Mouse (Mus musculus) liver, postnatal 0 days (tissue): ENCODE data around the gene Slpi. TPM values are rescaled to one million over a fixed set of nuclear protein-coding genes. Genes with fewer than 3 reads are reported as not detected.
A peak's percentile ranks its signal among the peaks of the same experiment; 100 is the strongest.

Experiments
- ATAC-seq: fragments of 200-750 bp; cut with Nextera tagmentation; 2 replicates; pipeline ENCODE4 v1.8.0; 2017; ENCODE audit warnings: mild to moderate bottlenecking, moderate library complexity
- DNase-seq: peaks from one replicate; pipeline ENCODE4 v3.0.0-alpha.2; 2016
- H3K27ac ChIP-seq: fragments of 300-500 bp; sonication (generic); 2 replicates; pipeline ENCODE4 v1.5.1; 2014; ENCODE audit warnings: antibody characterized with exemption, moderate library complexity, mild to moderate bottlenecking, low read depth
- H3K27me3 ChIP-seq: fragments of 300-500 bp; sonication (generic); 2 replicates; pipeline ENCODE4 v1.6.1; 2014; ENCODE audit warnings: low read length, control low read depth, mixed read lengths; ENCODE audit not compliant: insufficient read depth
- H3K36me3 ChIP-seq: fragments of 300-500 bp; sonication (generic); replicated peaks from 2 replicates; pipeline ENCODE4 v1.6.1; 2014; ENCODE audit warnings: mild to moderate bottlenecking, control low read depth, low read length, moderate library complexity, mixed read lengths; ENCODE audit not compliant: insufficient read depth
- H3K4me1 ChIP-seq: fragments of 300-500 bp; sonication (generic); 2 replicates; pipeline ENCODE4 v1.6.1; 2014; ENCODE audit warnings: antibody characterized with exemption, mild to moderate bottlenecking, control low read depth; ENCODE audit not compliant: insufficient read depth
- H3K4me2 ChIP-seq: fragments of 300-500 bp; sonication (generic); 2 replicates; pipeline ENCODE4 v1.6.1; 2014; ENCODE audit warnings: low read depth, mild to moderate bottlenecking, low read length, moderate library complexity, mixed read lengths
- H3K4me3 ChIP-seq: fragments of 300-500 bp; sonication (generic); 2 replicates; pipeline ENCODE4 v1.5.1; 2014; ENCODE audit warnings: low read depth, low read length
- H3K9ac ChIP-seq: fragments of 300-500 bp; sonication (generic); replicated peaks from 2 replicates; pipeline ENCODE4 v1.6.1; 2014; ENCODE audit warnings: mild to moderate bottlenecking, moderate library complexity
- H3K9me3 ChIP-seq: fragments of 300-500 bp; sonication (generic); 2 replicates; pipeline ENCODE4 v1.6.1; 2016; ENCODE audit warnings: mild to moderate bottlenecking, control low read depth, low read length, mixed read lengths
- CTCF ChIP-seq: sonication (generic); IDR thresholded peaks from 2 replicates; pipeline ENCODE4 v1.5.1; 2016; ENCODE audit warnings: antibody characterized with exemption, low read depth
- EP300 ChIP-seq: IDR thresholded peaks from 2 replicates; pipeline ENCODE4 v1.6.1; 2016; ENCODE audit warnings: antibody characterized with exemption, low read depth, mild to moderate bottlenecking
- WGBS: fragments of 180-500 bp; shearing (Covaris S2); extraction: QIAGEN DNeasy Blood & Tissue Kit; methylation state at CpG from one replicate; pipeline ENCODE4 v1.1.7; 2014; ENCODE audit not compliant: insufficient replicate concordance; 5-methylcytosine and 5-hydroxymethylcytosine counted together
- polyA plus RNA-seq: library from polyadenylated mRNA; unstranded; fragments of >200 nt; fragmentation: Nextera tagmentation; extraction: Ambion mirVana; gene quantifications from 2 replicates; pipeline ENCODE4 v1.2.1, GENCODE M21; 2015

Slpi gene
- polyA plus RNA-seq, 1 experiment from 2014 or later, result 59.4 TPM

- no peak for DNase-seq
- H3K9me3 ChIP-seq, result no peaks in the 10 kb centered on the region
- peak overlapping the region; percentile 82 for H3K27ac ChIP-seq
- ATAC-seq, result peak; percentile 29
- no peaks in the 10 kb centered on the region for H3K27me3 ChIP-seq
- H3K36me3 ChIP-seq, result peaks cover 33% of the 10 kb centered on the region
- no peak overlapping the region for H3K9ac ChIP-seq
- H3K4me1 ChIP-seq, result peaks cover 14% of the 10 kb centered on the region
- WGBS, result 75% methylated on average over 11 of the region's 11 CpGs
- TF ChIP-seq EP300 (no peak), CTCF (no peak)
- H3K4me3 ChIP-seq, result no peak overlapping the region
- H3K4me2 ChIP-seq, result no peak overlapping the region
Observed at GRCm38 (mm10) chr2:164423464-164423863, 34.6 kb upstream of the Slpi start.

DNA sequence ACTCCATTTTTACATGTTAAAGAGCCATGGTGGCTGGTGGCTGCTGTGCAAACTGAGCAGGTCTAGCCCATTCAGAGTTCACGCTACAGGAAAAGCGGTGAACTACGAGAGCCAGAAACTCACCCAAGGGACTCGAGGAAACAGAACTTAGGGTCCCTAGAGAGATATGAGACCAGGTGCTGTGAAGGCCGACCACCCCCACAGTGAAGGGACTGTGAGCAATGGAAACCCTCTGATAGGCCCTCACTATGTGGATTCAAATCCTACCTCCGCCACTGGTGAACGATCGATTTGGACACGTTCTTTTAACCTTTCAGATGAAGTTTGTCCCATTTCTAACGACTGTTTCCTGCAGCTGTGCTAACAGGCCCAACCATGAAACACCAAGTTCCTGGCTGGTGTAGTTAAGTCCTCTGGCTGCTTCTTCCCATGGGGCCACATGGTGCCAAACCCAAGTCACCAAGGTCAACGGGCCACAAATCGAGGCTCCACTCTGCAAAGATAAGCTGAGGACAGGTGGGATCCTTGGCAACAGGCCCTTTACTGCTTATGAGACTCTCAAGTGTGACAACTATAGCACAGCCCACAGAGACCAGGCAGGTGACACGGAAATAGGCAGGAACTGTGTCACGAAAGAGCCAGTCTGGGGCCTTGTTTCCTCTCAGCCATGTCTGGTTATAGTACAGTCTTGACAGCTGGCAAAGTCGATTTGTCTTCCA lies 33.9 kb upstream of the Slpi start:
- H3K36me3 ChIP-seq, result peaks cover 27% of the 10 kb centered on the region
- H3K4me3 ChIP-seq, result no peak overlapping the region
- H3K9me3 ChIP-seq, result no peaks in the 10 kb centered on the region
- DNase-seq, result peak; percentile 47
- no peaks in the 10 kb centered on the region for H3K27me3 ChIP-seq
- 61% methylated on average over 15 of the region's 15 CpGs for WGBS
- H3K4me2 ChIP-seq, result no peak overlapping the region
- H3K9ac ChIP-seq, result no peak overlapping the region; the same call in 1 of the 2 replicates
- peaks cover 17% of the 10 kb centered on the region for H3K4me1 ChIP-seq
- ATAC-seq, result peak; percentile 54
- TF ChIP-seq EP300 (peak; percentile 37; the same call in 1 of the 2 replicates), CTCF (no peak)
- peak overlapping the region; percentile 82 for H3K27ac ChIP-seq

- H3K9ac ChIP-seq, result no peak overlapping the region; the same call in 1 of the 2 replicates
- 0 out of 2 replicates have a peak, but pooled peaks have one; percentile 3 for ATAC-seq
Observed at GRCm38 (mm10) chr2:164421979-164422378, 33.1 kb upstream of the Slpi start.

DNA sequence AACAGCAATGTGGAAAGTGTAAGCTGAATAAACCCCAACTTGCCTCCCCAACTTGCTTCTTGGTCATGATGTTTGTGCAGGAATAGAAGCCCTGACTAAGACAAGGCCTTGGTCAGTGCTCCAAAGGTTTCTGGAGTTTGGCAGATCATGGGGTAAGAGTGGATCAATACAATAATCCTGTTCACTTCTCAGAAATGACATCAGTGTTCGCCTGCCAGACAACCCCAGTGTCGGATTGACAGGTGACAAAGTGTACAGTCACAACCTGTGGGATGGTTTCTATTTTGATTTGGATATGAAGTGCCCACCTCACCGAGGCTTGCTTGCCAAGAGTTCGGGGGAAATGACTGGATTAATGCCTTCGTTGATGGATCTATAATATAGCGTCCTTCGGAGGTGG lies 32.4 kb upstream of the Slpi start:
- no peak overlapping the region for H3K4me2 ChIP-seq
- ATAC-seq (peak; percentile 54), DNase-seq (no peak)
- peak overlapping the region; percentile 82 for H3K27ac ChIP-seq
- WGBS, result 76% methylated on average over 7 of the region's 7 CpGs
- TF ChIP-seq EP300 (peak; percentile 35; the same call in 1 of the 2 replicates), CTCF (no peak)
- H3K4me1 ChIP-seq, result peaks cover 22% of the 10 kb centered on the region
- H3K9me3 ChIP-seq, result no peaks in the 10 kb centered on the region
- no peaks in the 10 kb centered on the region for H3K27me3 ChIP-seq
- H3K9ac ChIP-seq, result no peak overlapping the region
- peaks cover 12% of the 10 kb centered on the region for H3K36me3 ChIP-seq
- no peak overlapping the region for H3K4me3 ChIP-seq

More at GRCm38 (mm10) chr2:164421979-164422378, 33.1 kb upstream of the Slpi start:
- 64% methylated on average over 8 of the region's 8 CpGs for WGBS
- Histone ChIP-seq H3K9me3 (no peaks in the 10 kb centered on the region), H3K4me2 (no peak overlapping the region), H3K4me3 (no peak overlapping the region), H3K27ac (peak overlapping the region; percentile 82), H3K27me3 (no peaks in the 10 kb centered on the region), H3K4me1 (peaks cover 22% of the 10 kb centered on the region), H3K36me3 (peaks cover 19% of the 10 kb centered on the region)
- TF ChIP-seq EP300 (no peak), CTCF (no peak)
- no peak for DNase-seq

DNA sequence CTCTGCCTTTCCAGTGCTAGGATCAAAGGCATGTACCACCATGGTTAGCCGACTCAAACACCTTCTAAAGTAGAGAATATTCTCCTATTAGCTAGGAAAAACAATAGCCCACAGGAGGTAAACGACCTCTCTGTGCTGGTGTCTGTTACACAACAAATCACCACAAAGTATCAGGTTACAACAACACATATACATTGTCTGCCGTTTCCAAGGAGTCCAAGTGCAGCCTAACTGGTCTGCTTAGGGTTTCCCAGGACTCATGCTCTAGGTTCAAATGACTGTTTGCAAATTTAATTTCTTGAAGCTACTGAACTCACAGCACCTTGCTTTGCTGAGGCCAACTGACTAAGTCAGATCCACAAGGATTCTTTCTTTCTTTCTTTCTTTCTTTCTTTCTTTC lies 30.6 kb upstream of the Slpi start:
- ATAC-seq, result no peak
- DNase-seq, result no peak
- TF ChIP-seq EP300, result no peak
- no peak overlapping the region for H3K4me2 ChIP-seq
- no peaks in the 10 kb centered on the region for H3K27me3 ChIP-seq
- no peak overlapping the region; the same call in 1 of the 2 replicates for H3K9ac ChIP-seq
- H3K27ac ChIP-seq, result no peak overlapping the region
- no peaks in the 10 kb centered on the region for H3K9me3 ChIP-seq
- H3K4me3 ChIP-seq, result no peak overlapping the region
- WGBS, result 11% methylated on average over 3 of the region's 3 CpGs
- H3K4me1 ChIP-seq, result peaks cover 22% of the 10 kb centered on the region
- H3K36me3 ChIP-seq, result peaks cover 4% of the 10 kb centered on the region

DNA sequence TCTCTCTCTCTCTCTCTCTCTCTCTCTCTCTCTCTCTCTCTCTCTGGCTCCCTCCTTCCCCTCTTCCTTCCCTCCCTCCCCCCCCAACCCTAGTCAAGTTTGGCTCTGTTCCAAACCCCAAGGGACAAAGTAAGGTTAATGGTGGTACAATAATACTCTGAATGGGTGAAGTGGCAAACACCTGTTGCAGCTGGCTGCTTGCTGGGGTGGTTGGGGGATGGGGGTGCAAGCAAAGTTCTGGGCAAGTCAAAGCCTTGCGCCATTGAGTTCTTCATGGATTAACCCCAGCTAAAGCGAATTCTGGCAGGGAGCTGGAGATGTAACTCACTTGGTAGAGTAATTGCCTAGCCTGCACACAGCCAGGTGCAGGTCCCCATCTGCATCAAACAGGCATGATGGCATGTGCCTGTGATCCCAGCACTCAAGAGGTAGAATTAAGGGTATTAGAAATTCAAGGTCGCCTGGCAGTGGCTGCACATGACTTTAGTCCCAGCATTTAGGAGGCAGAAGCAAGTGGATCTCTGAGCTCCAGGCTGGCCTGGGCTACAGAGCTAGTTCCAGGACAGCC lies 29.5 kb upstream of the Slpi start:
- ATAC-seq, result no peak
- Histone ChIP-seq H3K4me2 (no peak overlapping the region), H3K4me1 (peaks cover 22% of the 10 kb centered on the region), H3K4me3 (no peak overlapping the region), H3K27ac (peak overlapping the region; percentile 11; the same call in 1 of the 2 replicates), H3K9me3 (no peaks in the 10 kb centered on the region), H3K9ac (no peak overlapping the region), H3K27me3 (0 out of 2 replicates have a peak, but pooled peaks cover 5% of the 10 kb centered on the region), H3K36me3 (no peaks in the 10 kb centered on the region)
- 32% methylated on average over 3 of the region's 3 CpGs for WGBS
- TF ChIP-seq EP300, result no peak
- no peak for TF ChIP-seq CTCF
- DNase-seq, result no peak
